Mouse (Mus musculus): Measurements from ENCODE around the gene Cxcl10. TPM values are rescaled to one million over a fixed set of nuclear protein-coding genes. Genes with fewer than 3 reads are reported as not detected.
"Not testable (repeated sequence)": the region's sequence is repeated elsewhere in the genome, so short reads cannot be mapped to it uniquely, and the experiment has no call there.

Cxcl10 gene
- polyA plus RNA-seq, 1 experiment from 2014 or later = not detected

DNA sequence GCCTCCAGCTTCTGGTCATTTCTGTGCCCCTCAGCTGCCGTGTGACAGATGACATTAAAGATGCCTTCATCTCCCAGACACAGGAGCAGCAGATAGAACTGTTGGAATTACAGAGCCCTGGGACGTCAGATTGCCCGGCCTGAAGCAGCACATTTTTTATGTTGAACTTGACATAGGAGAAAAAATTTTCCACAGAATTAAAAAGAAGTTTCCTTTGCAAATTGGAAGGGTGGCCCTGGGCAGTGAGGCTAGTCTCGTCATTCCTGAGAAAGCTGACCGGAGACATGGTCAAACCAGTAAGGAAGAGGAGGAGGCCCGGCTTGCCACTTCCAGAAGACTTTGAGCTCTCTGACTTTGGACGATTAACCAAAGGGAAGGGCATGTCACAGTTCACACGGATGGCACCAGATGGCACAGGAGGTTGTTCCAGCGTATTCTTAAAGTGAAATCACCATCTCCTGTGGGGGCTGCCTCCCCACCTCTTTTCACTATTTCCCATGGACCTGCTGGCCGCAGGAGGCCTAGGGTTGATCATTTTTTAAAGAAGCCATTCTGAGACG lies 16.5 kb upstream of the Cxcl10 start:
- DNase-seq (ENCODE audit: extremely low spot score, low spot score) = no peak
- no peak overlapping the region for H3K27ac ChIP-seq
- H3K4me3 ChIP-seq = no peak overlapping the region
- H3K9me3 ChIP-seq = no peaks in the 10 kb centered on the region
- no peaks in the 10 kb centered on the region for H3K27me3 ChIP-seq (ENCODE audit: poor library complexity, severe bottlenecking)
- H3K36me3 ChIP-seq (replicated peaks) = no peaks in the 10 kb centered on the region
- WGBS = 83% methylated on average over 11 of the region's 11 CpGs
- H3K4me1 ChIP-seq = peaks cover 5% of the 10 kb centered on the region

DNA sequence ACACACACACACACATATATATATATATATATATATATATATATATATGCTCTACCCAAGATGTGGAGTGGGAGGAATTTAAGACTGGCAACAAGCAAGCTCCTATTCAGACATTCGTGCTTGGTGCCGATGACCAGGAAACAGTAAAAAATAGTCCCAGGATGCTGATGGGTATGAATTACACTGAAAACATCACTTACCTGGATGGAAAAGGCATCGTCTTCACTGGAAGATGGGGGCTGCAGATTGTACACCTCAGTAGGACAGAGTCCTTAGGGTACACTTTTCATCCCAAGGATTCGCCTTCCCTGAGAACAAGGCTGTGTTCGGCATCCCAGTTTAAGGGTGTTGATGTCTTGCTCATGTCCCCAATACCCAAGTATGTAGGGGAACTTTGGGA lies 15.3 kb upstream of the Cxcl10 start:
- WGBS = 92% methylated on average over 5 of the region's 5 CpGs

DNA sequence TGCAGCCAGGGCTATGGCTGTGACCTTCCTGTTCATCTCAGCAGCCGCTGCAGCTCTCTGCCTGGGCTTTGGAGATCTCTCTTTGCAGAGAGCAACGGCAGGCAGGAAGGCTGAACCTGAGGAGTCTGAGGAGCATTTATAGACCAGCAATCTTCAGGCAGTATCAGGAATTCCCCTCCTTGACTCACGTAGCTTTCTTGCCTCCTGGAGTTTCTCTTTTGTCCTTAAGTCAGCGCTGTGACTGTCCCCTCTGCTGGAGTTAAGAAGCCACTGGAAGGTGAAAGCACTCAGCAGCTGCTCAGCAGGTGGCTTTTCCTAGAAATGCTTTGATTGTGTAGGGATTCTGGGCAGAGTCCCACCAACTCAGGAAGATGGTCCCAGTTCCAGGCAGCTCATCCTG lies 14.5 kb upstream of the Cxcl10 start:
- DNase-seq (ENCODE audit: extremely low spot score, low spot score) = no peak
- 5% methylated on average over 4 of the region's 4 CpGs for WGBS
- H3K9me3 ChIP-seq = no peaks in the 10 kb centered on the region

More for the DNA sequence above, 15.3 kb upstream of the Cxcl10 start:
- no peak overlapping the region for H3K4me3 ChIP-seq
- H3K4me1 ChIP-seq = peaks cover 5% of the 10 kb centered on the region
- H3K9me3 ChIP-seq = no peaks in the 10 kb centered on the region
- H3K36me3 ChIP-seq (replicated peaks) = no peaks in the 10 kb centered on the region
- H3K27ac ChIP-seq = no peak overlapping the region
- DNase-seq (ENCODE audit: extremely low spot score, low spot score) = no peak
- no peaks in the 10 kb centered on the region for H3K27me3 ChIP-seq (ENCODE audit: poor library complexity, severe bottlenecking)

DNA sequence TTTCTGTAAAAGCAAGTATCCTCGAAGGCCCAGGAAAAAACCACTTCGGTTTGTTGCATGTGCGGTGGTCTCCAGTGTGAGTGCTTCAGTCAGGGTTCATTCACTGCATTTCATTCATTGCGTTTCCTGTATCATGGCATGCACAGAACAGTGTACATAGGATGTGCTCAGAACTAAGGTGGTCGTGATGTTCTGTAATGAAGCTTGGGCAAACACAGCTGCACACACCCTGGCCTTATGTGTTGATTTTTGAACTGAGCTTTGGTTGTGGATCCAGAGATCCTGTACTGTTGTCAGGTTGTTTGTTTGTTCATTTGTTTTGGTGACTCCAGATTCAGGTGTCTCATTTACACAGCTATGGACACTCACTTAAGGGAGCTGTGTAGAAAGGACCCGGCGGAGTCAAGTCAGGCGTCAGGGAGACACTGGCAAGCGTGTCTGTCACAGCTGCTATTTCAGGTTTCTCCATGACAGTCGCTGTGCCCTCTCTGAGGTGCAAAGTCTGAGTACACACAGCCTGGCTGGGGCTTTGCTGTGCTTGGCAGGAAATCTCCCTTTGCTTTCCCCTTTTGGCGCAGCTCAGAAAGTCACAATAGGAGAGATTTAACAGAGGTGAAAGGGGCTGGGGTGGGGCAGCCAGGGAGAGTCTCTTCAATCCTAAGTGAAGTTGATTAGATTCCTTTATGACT lies 10.2 kb upstream of the Cxcl10 start:
- H3K36me3 ChIP-seq (replicated peaks) = no peaks in the 10 kb centered on the region
- no peaks in the 10 kb centered on the region for H3K27me3 ChIP-seq (ENCODE audit: poor library complexity, severe bottlenecking)
- 85% methylated on average over 11 of the region's 11 CpGs for WGBS
- DNase-seq (ENCODE audit: extremely low spot score, low spot score) = no peak
- H3K4me1 ChIP-seq = peaks cover 5% of the 10 kb centered on the region
- no peak overlapping the region for H3K27ac ChIP-seq
- no peak overlapping the region for H3K4me3 ChIP-seq
- no peaks in the 10 kb centered on the region for H3K9me3 ChIP-seq

More for the DNA sequence above, 14.5 kb upstream of the Cxcl10 start:
- H3K27me3 ChIP-seq (ENCODE audit: poor library complexity, severe bottlenecking) = no peaks in the 10 kb centered on the region
- H3K27ac ChIP-seq = no peak overlapping the region
- H3K4me1 ChIP-seq = peaks cover 5% of the 10 kb centered on the region
- H3K36me3 ChIP-seq (replicated peaks) = no peaks in the 10 kb centered on the region
- H3K4me3 ChIP-seq = no peak overlapping the region

DNA sequence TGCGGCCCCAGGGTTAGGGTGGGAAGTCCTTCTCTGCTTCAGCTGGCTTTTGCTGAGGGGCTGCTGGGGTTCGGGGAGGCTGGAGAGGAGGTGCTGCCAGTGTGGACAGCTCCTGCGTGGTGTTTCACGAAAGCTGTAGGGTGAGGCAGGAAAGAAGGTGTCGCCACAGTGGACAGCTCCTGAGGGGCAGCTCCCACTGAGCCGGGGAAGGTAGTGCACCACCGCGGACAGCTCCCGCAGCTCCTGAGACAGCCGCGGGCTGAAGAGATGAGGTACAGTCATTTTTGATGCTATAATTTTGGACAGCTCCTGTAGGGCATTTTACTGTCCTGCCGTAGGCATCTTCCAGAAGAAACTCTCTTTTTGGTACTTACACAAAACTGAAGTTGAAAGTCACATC lies 9.3 kb upstream of the Cxcl10 start:
- H3K4me3 ChIP-seq = no peak overlapping the region
- peaks cover 4% of the 10 kb centered on the region for H3K4me1 ChIP-seq
- H3K9me3 ChIP-seq = no peaks in the 10 kb centered on the region
- no peaks in the 10 kb centered on the region for H3K27me3 ChIP-seq (ENCODE audit: poor library complexity, severe bottlenecking)
- 60% methylated on average over 12 of the region's 12 CpGs for WGBS
- H3K36me3 ChIP-seq (replicated peaks) = no peaks in the 10 kb centered on the region
- H3K27ac ChIP-seq = no peak overlapping the region
- no peak for DNase-seq (ENCODE audit: extremely low spot score, low spot score)

DNA sequence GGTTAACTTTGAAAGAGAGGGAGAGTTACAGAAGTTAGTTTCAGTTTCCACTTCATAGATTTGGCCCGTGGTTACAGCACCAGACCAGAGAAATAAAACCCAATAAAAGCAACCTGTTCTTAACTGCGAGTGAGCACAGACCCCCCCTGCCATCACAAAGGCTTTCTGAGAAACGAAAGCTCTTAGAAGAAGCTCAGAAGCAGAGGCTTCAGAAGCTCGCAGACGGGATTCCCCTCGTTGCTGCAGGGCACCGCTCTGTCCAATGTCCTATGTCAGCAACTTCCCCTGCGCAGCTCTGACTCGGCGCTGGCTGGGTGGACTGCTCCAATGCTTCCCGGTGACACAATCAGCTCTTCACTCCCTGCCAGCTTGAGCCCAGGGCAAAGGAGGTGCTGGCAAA lies 4.8 kb upstream of the Cxcl10 start:
- Histone ChIP-seq H3K27ac (no peak overlapping the region), H3K9me3 (no peaks in the 10 kb centered on the region), H3K36me3 (replicated peaks) (no peaks in the 10 kb centered on the region), H3K4me3 (no peak overlapping the region), H3K4me1 (peaks cover 7% of the 10 kb centered on the region), H3K27me3 (ENCODE audit: poor library complexity, severe bottlenecking) (peaks cover 9% of the 10 kb centered on the region)
- no peak for DNase-seq (ENCODE audit: extremely low spot score, low spot score)
- WGBS = 58% methylated on average over 11 of the region's 11 CpGs

DNA sequence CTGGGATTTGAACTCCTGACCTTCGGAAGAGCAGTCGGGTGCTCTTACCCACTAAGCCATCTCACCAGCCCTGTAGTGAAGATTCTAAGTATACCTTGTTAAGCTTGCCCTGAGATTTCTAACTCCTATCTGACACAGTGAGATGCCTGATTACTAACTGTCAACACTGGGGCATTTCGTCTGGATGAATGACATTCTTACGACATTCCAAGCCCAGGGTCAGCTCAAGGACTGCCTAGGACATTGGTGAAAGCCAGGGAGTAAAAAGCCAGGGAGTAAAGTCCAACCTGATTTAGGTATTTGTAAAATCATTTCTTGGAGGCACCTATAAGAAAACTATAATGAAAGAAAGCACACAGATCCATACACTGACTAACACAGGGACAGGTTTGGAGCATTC lies 4.0 kb upstream of the Cxcl10 start:
- peaks cover 17% of the 10 kb centered on the region for H3K27me3 ChIP-seq (ENCODE audit: poor library complexity, severe bottlenecking)
- 82% methylated on average over 4 of the region's 4 CpGs for WGBS
- not testable (repeated sequence) for H3K9me3 ChIP-seq; H3K36me3 ChIP-seq (replicated peaks); H3K4me3 ChIP-seq; DNase-seq (ENCODE audit: extremely low spot score, low spot score); H3K27ac ChIP-seq
- H3K4me1 ChIP-seq = peaks cover 11% of the 10 kb centered on the region

DNA sequence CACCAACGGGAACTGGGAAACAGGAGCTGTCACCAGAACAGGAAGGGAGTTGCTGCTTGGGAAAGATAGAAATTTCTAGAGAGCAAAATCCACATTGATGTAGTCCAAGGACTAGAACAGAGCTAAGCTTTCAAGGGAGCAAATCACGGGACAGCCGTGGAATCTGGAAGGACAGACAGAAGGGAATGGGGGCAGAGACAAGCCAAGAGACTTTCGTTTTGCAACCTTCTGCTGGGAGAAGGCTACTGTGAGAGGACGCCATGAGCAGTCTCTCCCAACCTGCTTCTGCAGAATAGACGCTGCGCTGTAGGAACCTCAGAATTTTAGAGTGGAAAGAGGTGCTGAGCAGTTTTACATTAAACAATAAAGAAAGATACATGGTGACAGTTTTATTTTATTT lies 1.0 kb upstream of the Cxcl10 start:
- WGBS = 86% methylated on average over 7 of the region's 7 CpGs
- H3K9me3 ChIP-seq = no peaks in the 10 kb centered on the region
- no peak overlapping the region for H3K4me3 ChIP-seq
- no peak overlapping the region for H3K27ac ChIP-seq
- H3K4me1 ChIP-seq = peaks cover 11% of the 10 kb centered on the region
- no peaks in the 10 kb centered on the region for H3K36me3 ChIP-seq (replicated peaks)
- no peak for DNase-seq (ENCODE audit: extremely low spot score, low spot score)
- peaks cover 20% of the 10 kb centered on the region for H3K27me3 ChIP-seq (ENCODE audit: poor library complexity, severe bottlenecking)

DNA sequence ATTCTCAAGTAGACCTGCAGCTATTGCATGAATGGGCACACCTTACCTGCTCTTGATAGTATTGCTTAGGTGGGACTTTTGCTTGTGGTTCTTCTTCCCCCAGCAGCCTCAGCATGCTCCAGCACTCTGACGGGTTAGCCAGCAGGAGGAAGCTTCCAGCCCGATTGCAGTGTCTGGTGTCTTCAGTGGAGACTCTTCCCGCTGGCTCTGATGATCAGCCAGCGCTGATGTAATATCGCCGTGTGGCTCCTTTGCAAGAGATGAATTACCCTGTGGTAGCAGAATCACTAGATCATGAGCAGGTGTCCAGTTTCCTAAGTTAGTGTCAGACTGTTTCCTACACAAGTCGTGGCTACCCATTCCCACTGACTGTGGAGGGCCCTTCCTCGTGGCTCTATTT lies 3.7 kb downstream of the Cxcl10 start:
- H3K27ac ChIP-seq = no peak overlapping the region
- no peak overlapping the region for H3K4me3 ChIP-seq
- 90% methylated on average over 8 of the region's 8 CpGs for whole genome bisulfite sequencing
- peaks cover 8% of the 10 kb centered on the region for H3K4me1 ChIP-seq
- no peaks in the 10 kb centered on the region for H3K9me3 ChIP-seq
- DNase-seq (ENCODE audit: extremely low spot score, low spot score) = no peak
- H3K27me3 ChIP-seq (ENCODE audit: poor library complexity, severe bottlenecking) = peaks cover 20% of the 10 kb centered on the region
- no peaks in the 10 kb centered on the region for H3K36me3 ChIP-seq (replicated peaks)

DNA sequence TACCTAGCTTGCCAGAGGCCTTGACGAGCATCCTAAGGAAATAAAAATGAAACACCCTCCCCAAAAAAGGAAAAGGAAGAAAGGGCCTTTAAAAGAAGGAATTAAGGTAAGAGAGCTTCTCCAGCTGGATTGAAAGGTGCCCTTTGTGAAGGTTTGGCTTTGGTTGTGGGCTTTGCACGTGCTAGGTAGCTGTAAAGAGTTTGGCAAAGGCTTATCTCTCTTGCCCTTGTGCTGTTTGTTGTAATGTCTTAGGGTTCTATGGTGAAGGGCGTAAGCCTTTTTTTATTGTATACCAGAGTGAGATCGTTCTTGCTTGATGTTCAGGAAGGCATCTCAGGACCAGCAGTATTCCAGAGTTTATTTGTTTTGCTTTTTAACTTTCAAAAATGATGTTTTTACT lies 8.1 kb downstream of the Cxcl10 start:
- no peaks in the 10 kb centered on the region for H3K36me3 ChIP-seq (replicated peaks)
- no peaks in the 10 kb centered on the region for H3K9me3 ChIP-seq
- no peaks in the 10 kb centered on the region for H3K4me1 ChIP-seq
- H3K27ac ChIP-seq = no peak overlapping the region
- no peak overlapping the region for H3K4me3 ChIP-seq
- H3K27me3 ChIP-seq (ENCODE audit: poor library complexity, severe bottlenecking) = no peaks in the 10 kb centered on the region
- WGBS = 81% methylated on average over 4 of the region's 4 CpGs
- DNase-seq (ENCODE audit: extremely low spot score, low spot score) = no peak

DNA sequence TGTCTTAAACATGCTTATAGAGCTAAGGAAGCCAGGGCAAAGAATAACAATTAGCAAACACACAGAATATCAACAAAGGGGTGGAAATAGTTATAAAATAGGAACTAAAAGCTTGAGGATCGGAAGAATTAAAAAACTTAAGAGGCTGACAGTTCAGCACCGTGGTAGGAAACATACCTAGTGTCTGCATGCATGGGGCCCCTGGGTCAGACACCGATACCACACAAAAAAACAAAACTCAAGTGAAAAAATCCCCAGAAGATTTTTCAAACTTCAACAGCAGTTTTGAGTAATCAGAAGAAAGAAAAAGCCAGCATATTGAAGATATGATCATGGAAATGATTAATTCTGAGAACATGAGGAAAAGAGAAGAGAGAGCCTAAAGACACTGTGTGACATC lies 11.9 kb downstream of the Cxcl10 start:
- Histone ChIP-seq H3K4me3 (no peak overlapping the region), H3K4me1 (no peaks in the 10 kb centered on the region), H3K9me3 (no peaks in the 10 kb centered on the region), H3K27ac (no peak overlapping the region), H3K27me3 (ENCODE audit: poor library complexity, severe bottlenecking) (no peaks in the 10 kb centered on the region), H3K36me3 (replicated peaks) (no peaks in the 10 kb centered on the region)
- DNase-seq (ENCODE audit: extremely low spot score, low spot score) = no peak
- 86% methylated on average over 3 of the region's 3 CpGs for whole genome bisulfite sequencing

DNA sequence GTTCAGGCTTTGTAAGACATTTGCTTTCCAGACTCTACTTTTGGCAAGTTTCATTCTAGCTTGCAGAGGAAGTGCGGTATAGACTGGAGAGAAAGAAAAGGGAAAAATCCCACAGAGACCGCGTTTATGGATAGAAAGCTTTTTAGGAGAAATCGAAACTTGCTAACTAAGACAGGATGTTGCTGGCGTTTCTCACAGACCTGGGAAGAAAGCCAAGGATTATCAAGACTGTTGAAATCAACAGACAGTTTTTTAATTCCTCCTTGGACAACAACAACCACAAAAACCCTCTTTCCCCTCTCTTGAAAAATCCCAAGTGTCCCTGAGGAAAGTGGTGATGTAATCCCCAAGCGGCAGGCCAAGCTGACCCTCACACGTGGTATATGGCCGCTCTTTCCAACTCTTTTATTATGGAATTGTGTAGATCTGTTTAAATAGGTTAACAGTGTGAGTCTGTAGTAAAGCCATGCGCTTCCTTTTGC lies 16.3 kb downstream of the Cxcl10 start:
- H3K27ac ChIP-seq = no peak overlapping the region
- H3K27me3 ChIP-seq (ENCODE audit: poor library complexity, severe bottlenecking) = no peaks in the 10 kb centered on the region
- no peaks in the 10 kb centered on the region for H3K36me3 ChIP-seq (replicated peaks)
- H3K4me3 ChIP-seq = no peak overlapping the region
- no peaks in the 10 kb centered on the region for H3K4me1 ChIP-seq
- no peaks in the 10 kb centered on the region for H3K9me3 ChIP-seq
- 83% methylated on average over 9 of the region's 9 CpGs for WGBS
- DNase-seq (ENCODE audit: extremely low spot score, low spot score) = no peak

DNA sequence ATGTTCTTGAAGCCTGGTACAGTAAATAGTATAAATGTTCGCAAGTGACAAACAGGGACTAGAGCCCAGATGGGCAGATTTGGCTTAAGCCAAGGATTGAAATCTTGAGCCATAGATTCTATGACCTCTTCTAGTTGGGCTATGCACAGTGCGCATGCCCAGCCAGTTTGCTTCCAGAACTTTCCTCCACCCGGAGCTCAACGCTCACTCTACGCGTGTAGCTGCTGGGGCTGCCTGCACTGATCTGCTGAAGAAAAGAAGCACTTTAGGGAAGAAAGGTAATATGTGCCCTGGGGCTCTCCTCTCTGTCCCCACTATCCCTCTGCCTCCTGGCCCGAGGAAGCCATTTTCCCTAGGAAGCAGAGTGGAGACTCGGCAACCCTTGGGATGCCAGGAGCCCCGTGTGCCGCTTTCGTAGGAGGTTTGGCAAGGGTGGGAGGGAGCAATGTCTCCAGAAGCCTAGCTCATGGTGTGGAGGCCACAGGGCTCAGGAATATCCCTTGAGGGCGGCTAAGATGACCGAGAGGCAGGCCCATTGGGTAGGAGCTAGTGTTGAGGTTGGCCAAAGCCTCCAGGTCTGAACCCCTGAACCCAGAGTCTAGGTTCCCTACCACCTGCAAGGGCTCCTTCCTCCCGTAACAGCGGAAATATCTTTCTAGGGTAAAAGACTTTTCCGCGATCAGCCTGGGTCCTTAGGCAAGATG lies 16.9 kb downstream of the Cxcl10 start, which contains the start of gene Art3:
Gene Art3, plus strand, starts transcription at position 193 of the 704 bp plus-strand sequence.
- Histone ChIP-seq H3K27ac (no peak within 1 kb of the TSS), H3K4me3 (no peak within 1 kb of the TSS), H3K27me3 (ENCODE audit: poor library complexity, severe bottlenecking) (no peaks in the 10 kb centered on the region), H3K9me3 (no peaks in the 10 kb centered on the region), H3K36me3 (replicated peaks) (no peaks in the 10 kb centered on the region), H3K4me1 (no peaks in the 10 kb centered on the region)
- 92% methylated on average over 17 of the region's 17 CpGs for WGBS
- DNase-seq (ENCODE audit: extremely low spot score, low spot score) = no peak

Data from forebrain, embryonic 10.5 days (tissue).